Mouse (Mus musculus): Measurements from ENCODE around the gene Atrnl1.

Atrnl1 gene

GRCm38 (mm10) chr19:58164896-58165634 is 554.2 kb downstream of the Atrnl1 start:
- no peak for DNase-seq (ENCODE audit: low read depth in 1 of 2, low spot score in 2 of 2)

GRCm38 (mm10) chr19:58165635-58166015 is 554.8 kb downstream of the Atrnl1 start:
- no peak for DNase-seq (ENCODE audit: low read depth in 1 of 2, low spot score in 2 of 2)

- no peak for DNase-seq (ENCODE audit: low read depth in 1 of 2, low spot score in 2 of 2)
These were observed 555.3 kb downstream of the Atrnl1 start for GRCm38 (mm10) chr19:58166147-58166546.

GRCm38 (mm10) chr19:58178410-58178809 is 567.6 kb downstream of the Atrnl1 start:
- DNase-seq (ENCODE audit: low read depth in 1 of 2, low spot score in 2 of 2), result no peak

- DNase-seq (ENCODE audit: low read depth in 1 of 2, low spot score in 2 of 2), result no peak
These were observed 569.9 kb downstream of the Atrnl1 start for GRCm38 (mm10) chr19:58180773-58181172.
